Mouse (Mus musculus) forebrain, embryonic 10.5 days (tissue): ENCODE results near the gene Tmem221. TPM values are rescaled to one million over a fixed set of nuclear protein-coding genes. Genes with fewer than 3 reads are reported as not detected.

Source experiments
- DNase-seq: peaks from one replicate; pipeline ENCODE4 v3.0.0-alpha.2; 2017; ENCODE audit warnings: low spot score; ENCODE audit errors: extremely low spot score
- H3K27ac ChIP-seq: fragments of 300-500 bp; sonication (generic); 2 replicates; pipeline ENCODE4 v1.5.1; 2016; ENCODE audit warnings: mild to moderate bottlenecking
- H3K27me3 ChIP-seq: fragments of 300-500 bp; sonication (generic); 2 replicates; pipeline ENCODE4 v1.6.1; 2016; ENCODE audit warnings: mild to moderate bottlenecking; ENCODE audit not compliant: poor library complexity, severe bottlenecking
- H3K36me3 ChIP-seq: fragments of 300-500 bp; sonication (generic); replicated peaks from 2 replicates; pipeline ENCODE4 v1.6.1; 2016; ENCODE audit warnings: mild to moderate bottlenecking, moderate library complexity
- H3K4me1 ChIP-seq: fragments of 300-500 bp; sonication (generic); 2 replicates; pipeline ENCODE4 v1.6.1; 2016
- H3K4me3 ChIP-seq: fragments of 300-500 bp; sonication (generic); 2 replicates; pipeline ENCODE4 v1.5.1; 2016; ENCODE audit warnings: mild to moderate bottlenecking, moderate library complexity
- H3K9me3 ChIP-seq: fragments of 300-500 bp; sonication (generic); 2 replicates; pipeline ENCODE4 v1.6.1; 2016; ENCODE audit warnings: mild to moderate bottlenecking, moderate library complexity
- WGBS: fragments of 180-500 bp; shearing (Covaris S2); methylation state at CpG from one replicate; pipeline ENCODE4 v1.1.7; 2016; 5-methylcytosine and 5-hydroxymethylcytosine counted together
- polyA plus RNA-seq: library from polyadenylated mRNA; unstranded; fragments of >200 nt; fragmentation: Nextera tagmentation; extraction: Ambion mirVana; gene quantifications from 2 replicates; pipeline ENCODE4 v1.2.1, GENCODE M21; 2016

Gene Tmem221
- polyA plus RNA-seq, 1 experiment from 2014 or later = 0.17 TPM

- 81% methylated on average over 14 of the region's 14 CpGs for WGBS
- Histone ChIP-seq H3K9me3 (no peaks in the 10 kb centered on the region), H3K4me3 (peak within 1 kb of the TSS; percentile 22), H3K27ac (no peak within 1 kb of the TSS), H3K36me3 (no peaks in the 10 kb centered on the region), H3K4me1 (peaks cover 29% of the 10 kb centered on the region), H3K27me3 (peaks cover 52% of the 10 kb centered on the region)
- DNase-seq = no peak
Measured at GRCm38 (mm10) chr8:71511644-71512043, 47.0 kb downstream of the Tmem221 start, which contains the start of gene Plvap. Gene Plvap (minus strand): TSS chr8:71511752.

DNA sequence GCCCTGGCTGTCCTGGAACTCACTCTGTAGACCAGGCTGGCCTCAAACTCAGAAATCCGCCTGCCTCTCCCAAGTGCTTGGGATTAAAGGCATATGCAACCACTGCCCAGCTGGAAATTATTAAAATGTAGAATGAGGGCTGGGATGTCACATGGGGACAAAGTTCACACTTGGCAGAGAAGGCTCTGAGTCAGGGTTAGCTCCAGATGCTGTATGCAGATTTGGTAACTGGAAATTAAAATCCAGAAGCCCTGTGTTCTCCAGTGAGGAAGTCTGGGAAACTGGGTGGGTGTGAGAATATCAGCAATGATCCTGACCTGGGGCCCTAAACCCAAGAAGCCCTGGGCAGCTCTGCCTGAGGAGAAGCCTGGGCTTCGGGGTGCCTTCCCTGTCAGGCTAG is 49.4 kb downstream of the Tmem221 start:
- Histone ChIP-seq H3K27ac (no peak overlapping the region), H3K27me3 (peaks cover 75% of the 10 kb centered on the region), H3K4me1 (peaks cover 29% of the 10 kb centered on the region), H3K9me3 (no peaks in the 10 kb centered on the region), H3K4me3 (peak overlapping the region; percentile 23; the same call in 1 of the 2 replicates), H3K36me3 (no peaks in the 10 kb centered on the region)
- 70% methylated on average over 2 of the region's 2 CpGs for WGBS
- no peak for DNase-seq

GRCm38 (mm10) chr8:71507589-71508104 is 51.0 kb downstream of the Tmem221 start:
- Histone ChIP-seq H3K27ac (peak overlapping the region; percentile 45), H3K4me1 (peaks cover 32% of the 10 kb centered on the region), H3K27me3 (peaks cover 75% of the 10 kb centered on the region), H3K9me3 (no peaks in the 10 kb centered on the region), H3K36me3 (no peaks in the 10 kb centered on the region), H3K4me3 (peak overlapping the region; percentile 55)
- under 1% methylated on average over 61 of the region's 61 CpGs for WGBS
- peak; percentile 74 for DNase-seq

DNA sequence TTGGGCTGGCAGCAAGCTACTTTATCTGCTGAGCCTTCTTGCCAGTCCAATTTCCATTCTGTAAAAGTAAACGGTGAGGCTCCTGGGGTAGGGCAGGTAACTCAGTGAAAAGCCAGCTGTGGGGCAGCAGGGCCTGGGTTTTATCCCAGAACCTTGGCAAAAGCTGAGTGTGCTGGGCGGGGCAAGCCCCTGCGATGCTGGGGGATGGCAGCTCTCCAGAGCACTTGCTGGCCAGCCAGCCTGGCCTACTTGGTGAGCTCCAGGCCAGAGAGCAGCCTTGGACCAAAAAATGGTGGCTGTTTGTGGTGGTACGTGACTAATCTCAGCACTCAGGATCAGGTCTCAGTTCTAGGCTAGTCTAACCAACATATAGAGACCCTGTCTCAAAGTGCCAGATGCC is 52.7 kb downstream of the Tmem221 start:
- no peak overlapping the region for H3K4me3 ChIP-seq
- H3K27me3 ChIP-seq = peaks cover 66% of the 10 kb centered on the region
- H3K27ac ChIP-seq = no peak overlapping the region
- H3K9me3 ChIP-seq = no peaks in the 10 kb centered on the region
- H3K36me3 ChIP-seq = no peaks in the 10 kb centered on the region
- H3K4me1 ChIP-seq = peaks cover 25% of the 10 kb centered on the region
- no peak for DNase-seq
- WGBS = 91% methylated on average over 4 of the region's 4 CpGs

- WGBS = 95% methylated on average over 4 of the region's 4 CpGs
- H3K4me3 ChIP-seq = no peak overlapping the region
- peaks cover 25% of the 10 kb centered on the region for H3K4me1 ChIP-seq
- H3K36me3 ChIP-seq = no peaks in the 10 kb centered on the region
- no peak for DNase-seq
- H3K27ac ChIP-seq = no peak overlapping the region
- H3K9me3 ChIP-seq = no peaks in the 10 kb centered on the region
- peaks cover 60% of the 10 kb centered on the region for H3K27me3 ChIP-seq
Measured at GRCm38 (mm10) chr8:71505326-71505725, 53.3 kb downstream of the Tmem221 start.

DNA sequence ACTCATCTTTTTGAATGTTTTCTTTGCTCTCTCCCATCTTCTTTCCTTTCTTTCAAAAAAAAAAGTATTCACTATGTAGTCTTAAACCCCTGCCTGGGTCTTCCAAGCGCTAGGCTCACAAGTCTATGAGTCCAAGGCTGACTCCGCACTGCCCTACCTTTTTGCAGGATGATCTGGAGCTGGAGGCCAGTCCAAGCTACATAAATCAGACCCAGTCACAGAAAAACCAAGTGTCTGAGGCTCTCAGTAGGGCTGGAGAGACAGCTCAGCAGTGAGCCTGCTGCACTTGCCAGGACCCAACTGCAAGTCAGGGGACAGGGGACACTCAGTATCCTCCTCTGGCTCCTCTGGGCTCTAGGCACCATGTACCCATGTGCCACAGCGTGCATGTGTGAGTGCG is 54.3 kb downstream of the Tmem221 start:
- Histone ChIP-seq H3K4me1 (peaks cover 27% of the 10 kb centered on the region), H3K27ac (no peak overlapping the region), H3K4me3 (no peak overlapping the region), H3K9me3 (no peaks in the 10 kb centered on the region), H3K36me3 (0 out of 2 replicates have a peak, but pooled peaks cover 2% of the 10 kb centered on the region), H3K27me3 (peaks cover 50% of the 10 kb centered on the region)
- 99% methylated on average over 4 of the region's 4 CpGs for WGBS
- DNase-seq = no peak

Other genes with a start within 250 kb of the Tmem221 start
- gene Use1, start 192.0 kb downstream of the Tmem221 start, polyA plus RNA-seq = 81.4 and 82.7 TPM in 2 replicates
- 3.5 and 4.0 TPM in 2 replicates for gene Ocel1, start 187.6 kb downstream of the Tmem221 start, polyA plus RNA-seq
- gene Nr2f6, start 176.9 kb downstream of the Tmem221 start, polyA plus RNA-seq = 47.8 and 49.0 TPM in 2 replicates
- 5.8 and 5.9 TPM in 2 replicates for gene Ushbp1, start 163.1 kb downstream of the Tmem221 start, polyA plus RNA-seq
- gene Babam1, start 162.0 kb downstream of the Tmem221 start, polyA plus RNA-seq = 106 and 108 TPM in 2 replicates
- 47.3 and 51.2 TPM in 2 replicates for gene Ankle1, start 152.9 kb downstream of the Tmem221 start, polyA plus RNA-seq
- 67.6 and 68.2 TPM in 2 replicates for gene Abhd8, start 95.2 kb downstream of the Tmem221 start, polyA plus RNA-seq
- 218 and 226 TPM in 2 replicates for gene Mrpl34, start 93.9 kb downstream of the Tmem221 start, polyA plus RNA-seq
- gene Dda1, start 89.7 kb downstream of the Tmem221 start, polyA plus RNA-seq = 116 and 122 TPM in 2 replicates
- 1.8 TPM in 2 replicates for gene Ano8, start 72.9 kb downstream of the Tmem221 start, polyA plus RNA-seq
- 21.3 and 22.3 TPM in 2 replicates for gene Gtpbp3, start 70.8 kb downstream of the Tmem221 start, polyA plus RNA-seq
- 43.3 and 47.5 TPM in 2 replicates for gene Plvap, start 47.1 kb downstream of the Tmem221 start, polyA plus RNA-seq
- 0.47 TPM in 1 of 2 replicates, not detected in the other for gene Ccdc194, start 33.2 kb downstream of the Tmem221 start, polyA plus RNA-seq
- gene Bst2, start 21.4 kb downstream of the Tmem221 start, polyA plus RNA-seq = 6.7 and 7.4 TPM in 2 replicates
- gene Mvb12a, start 15.9 kb downstream of the Tmem221 start, polyA plus RNA-seq = 65.9 and 66.0 TPM in 2 replicates
- gene Nxnl1, start 7.7 kb upstream of the Tmem221 start, polyA plus RNA-seq = 0.09 TPM in 1 of 2 replicates, not detected in the other
- gene Slc27a1, start 10.0 kb upstream of the Tmem221 start, polyA plus RNA-seq = 20.2 and 21.9 TPM in 2 replicates
- gene Pgls, start 33.3 kb upstream of the Tmem221 start, polyA plus RNA-seq = 262 and 266 TPM in 2 replicates
- gene Fam129c, start 38.8 kb upstream of the Tmem221 start, polyA plus RNA-seq = 4.1 and 5.1 TPM in 2 replicates
- 44.2 and 47.4 TPM in 2 replicates for gene Colgalt1, start 52.1 kb upstream of the Tmem221 start, polyA plus RNA-seq
- 2.9 and 3.3 TPM in 2 replicates for gene Unc13a, start 112.9 kb upstream of the Tmem221 start, polyA plus RNA-seq
- 2.5 and 3.0 TPM in 2 replicates for gene Jak3, start 117.4 kb upstream of the Tmem221 start, polyA plus RNA-seq
- gene Insl3, start 130.3 kb upstream of the Tmem221 start, polyA plus RNA-seq = 0.26 TPM in 1 of 2 replicates, not detected in the other
- 0.41 and 0.69 TPM in 2 replicates for gene B3gnt3, start 142.9 kb upstream of the Tmem221 start, polyA plus RNA-seq
- 12.6 and 13.2 TPM in 2 replicates for gene Fcho1, start 166.8 kb upstream of the Tmem221 start, polyA plus RNA-seq